Mouse (Mus musculus) heart, embryonic 10.5 days (tissue): Measurements from ENCODE around the gene Chil1. TPM values are rescaled to one million over a fixed set of nuclear protein-coding genes. Genes with fewer than 3 reads are reported as not detected.

Experiments used
- DNase-seq: peaks from one replicate; pipeline ENCODE4 v3.0.0-alpha.2; 2017; ENCODE audit warnings: low spot score
- H3K27ac ChIP-seq: fragments of 300-500 bp; sonication (generic); 2 replicates; pipeline ENCODE4 v1.5.1; 2016; ENCODE audit warnings: mild to moderate bottlenecking
- H3K27me3 ChIP-seq: fragments of 300-500 bp; sonication (generic); 2 replicates; pipeline ENCODE4 v1.6.1; 2016; ENCODE audit warnings: mild to moderate bottlenecking; ENCODE audit not compliant: poor library complexity, insufficient read depth, severe bottlenecking
- H3K36me3 ChIP-seq: fragments of 300-500 bp; sonication (generic); 2 replicates; pipeline ENCODE4 v1.6.1; 2016; ENCODE audit warnings: mild to moderate bottlenecking, moderate library complexity
- H3K4me1 ChIP-seq: fragments of 300-500 bp; sonication (generic); 2 replicates; pipeline ENCODE4 v1.6.1; 2016; ENCODE audit warnings: mild to moderate bottlenecking
- H3K4me3 ChIP-seq: fragments of 300-500 bp; sonication (generic); 2 replicates; pipeline ENCODE4 v1.5.1; 2016; ENCODE audit warnings: mild to moderate bottlenecking, moderate library complexity
- H3K9me3 ChIP-seq: fragments of 300-500 bp; sonication (generic); 2 replicates; pipeline ENCODE4 v1.6.1; 2016; ENCODE audit warnings: mild to moderate bottlenecking, moderate library complexity
- WGBS: fragments of 180-500 bp; shearing (Covaris S2); methylation state at CpG from one replicate; pipeline ENCODE4 v1.1.7; 2016; 5-methylcytosine and 5-hydroxymethylcytosine counted together
- polyA plus RNA-seq: library from polyadenylated mRNA; unstranded; fragments of >200 nt; fragmentation: Nextera tagmentation; extraction: Ambion mirVana; gene quantifications from 2 replicates; pipeline ENCODE4 v1.2.1, GENCODE M21; 2016

Chil1 gene
- polyA plus RNA-seq, 1 experiment from 2014 or later = 1.1 TPM

DNA sequence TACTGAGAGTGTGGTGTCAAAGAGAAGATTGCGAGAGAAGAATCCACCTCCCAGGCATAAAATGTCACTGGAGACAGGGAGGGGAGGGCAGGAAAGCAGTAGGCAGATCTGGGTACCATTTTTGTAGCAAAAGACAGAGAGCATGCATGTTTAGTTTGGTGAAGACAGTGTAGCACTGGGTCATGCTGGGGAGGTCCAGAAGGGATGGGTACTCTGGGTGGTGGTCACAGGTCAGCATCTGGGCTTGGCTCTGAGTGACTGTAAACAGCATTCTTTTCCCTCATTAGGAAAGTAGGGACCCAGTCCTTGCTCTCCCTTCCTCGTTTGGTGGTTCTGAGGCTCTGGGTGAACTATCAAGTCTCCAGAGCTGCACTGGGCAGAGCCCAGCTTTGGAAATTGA, 18.5 kb downstream of the Chil1 start:
- H3K9me3 ChIP-seq = no peaks in the 10 kb centered on the region
- 0 out of 2 replicates have a peak, but pooled peaks cover 2% of the 10 kb centered on the region for H3K36me3 ChIP-seq
- peaks cover 50% of the 10 kb centered on the region for H3K4me1 ChIP-seq
- WGBS = 56% methylated on average over 2 of the region's 2 CpGs
- H3K27ac ChIP-seq = peak overlapping the region; percentile 4
- no peak overlapping the region for H3K4me3 ChIP-seq
- DNase-seq = no peak
- peaks cover 13% of the 10 kb centered on the region; the same call in 1 of the 2 replicates for H3K27me3 ChIP-seq

DNA sequence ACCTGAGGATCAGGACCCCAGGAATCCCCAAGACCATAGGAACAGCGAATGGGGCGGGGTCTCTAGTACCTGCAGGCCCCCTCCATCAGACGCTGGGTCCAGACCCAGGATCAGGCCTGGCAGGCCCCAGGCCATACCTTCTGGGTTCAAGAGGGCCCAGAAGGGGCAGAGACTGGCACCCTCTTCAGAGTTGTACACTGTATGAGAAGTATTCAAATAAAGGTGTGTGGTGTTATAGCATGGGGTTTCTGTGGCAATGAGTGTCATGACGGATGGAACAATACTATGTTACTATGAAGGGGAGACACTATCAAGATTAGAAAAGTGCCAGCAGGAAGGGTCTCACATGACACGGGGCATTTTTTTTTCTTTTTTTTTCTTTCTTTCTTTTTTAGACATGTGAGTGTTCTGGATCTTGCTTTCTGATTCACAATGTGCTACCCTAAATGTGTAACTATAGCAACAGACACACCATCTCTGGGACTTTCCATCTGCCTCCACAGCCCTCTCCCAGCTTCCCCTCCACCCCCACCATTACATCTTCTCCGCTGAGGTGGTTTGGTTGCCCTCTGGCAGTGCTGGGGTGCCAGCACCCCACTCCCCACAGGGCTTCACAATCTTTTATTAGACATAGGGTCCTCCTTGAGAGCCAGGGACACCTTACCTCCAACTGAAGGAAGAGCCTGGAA, 19.2 kb downstream of the Chil1 start:
- Histone ChIP-seq H3K27ac (peak overlapping the region; percentile 56), H3K36me3 (0 out of 2 replicates have a peak, but pooled peaks cover 2% of the 10 kb centered on the region), H3K4me3 (no peak overlapping the region), H3K27me3 (peaks cover 13% of the 10 kb centered on the region; the same call in 1 of the 2 replicates), H3K4me1 (peaks cover 50% of the 10 kb centered on the region), H3K9me3 (no peaks in the 10 kb centered on the region)
- no peak for DNase-seq
- WGBS = 84% methylated on average over 6 of the region's 6 CpGs

DNA sequence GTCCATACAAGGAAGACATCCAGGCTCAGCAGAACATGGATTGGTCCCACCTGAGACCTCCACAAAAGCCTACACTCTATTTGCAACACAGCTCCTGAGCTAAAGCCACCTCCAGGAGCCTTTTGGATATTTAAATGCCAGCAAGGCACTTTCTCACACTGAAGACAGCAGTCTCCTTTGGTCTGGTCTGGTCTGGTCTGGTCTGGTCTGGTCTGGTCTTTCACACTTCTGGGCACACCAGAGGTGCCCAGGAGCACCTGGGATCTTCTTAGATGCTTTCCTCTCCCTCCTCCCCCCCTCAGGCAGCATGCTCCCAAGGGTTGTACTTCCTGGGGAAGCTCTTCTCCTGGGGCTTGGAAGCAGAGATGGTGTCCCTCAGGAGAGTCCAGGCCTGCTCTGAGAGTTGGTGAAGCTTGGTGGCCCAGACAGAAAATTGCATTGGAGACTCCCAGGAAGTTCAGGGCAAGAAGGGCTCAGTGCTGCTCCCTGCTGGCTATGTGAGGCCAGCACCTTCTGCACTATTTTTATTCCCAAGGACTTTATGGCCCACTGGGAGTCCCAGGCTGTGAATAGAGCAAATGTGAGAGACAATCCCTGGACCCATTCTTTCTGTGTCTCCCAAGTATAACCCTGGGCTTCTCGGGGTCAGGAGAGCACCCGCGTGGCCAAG, 19.9 kb downstream of the Chil1 start:
- WGBS = 38% methylated on average over 3 of the region's 3 CpGs
- Histone ChIP-seq H3K4me1 (peaks cover 50% of the 10 kb centered on the region), H3K27me3 (peaks cover 13% of the 10 kb centered on the region; the same call in 1 of the 2 replicates), H3K36me3 (0 out of 2 replicates have a peak, but pooled peaks cover 2% of the 10 kb centered on the region), H3K27ac (peak overlapping the region; percentile 56; the same call in 1 of the 2 replicates), H3K9me3 (no peaks in the 10 kb centered on the region), H3K4me3 (no peak overlapping the region)
- DNase-seq = no peak

DNA sequence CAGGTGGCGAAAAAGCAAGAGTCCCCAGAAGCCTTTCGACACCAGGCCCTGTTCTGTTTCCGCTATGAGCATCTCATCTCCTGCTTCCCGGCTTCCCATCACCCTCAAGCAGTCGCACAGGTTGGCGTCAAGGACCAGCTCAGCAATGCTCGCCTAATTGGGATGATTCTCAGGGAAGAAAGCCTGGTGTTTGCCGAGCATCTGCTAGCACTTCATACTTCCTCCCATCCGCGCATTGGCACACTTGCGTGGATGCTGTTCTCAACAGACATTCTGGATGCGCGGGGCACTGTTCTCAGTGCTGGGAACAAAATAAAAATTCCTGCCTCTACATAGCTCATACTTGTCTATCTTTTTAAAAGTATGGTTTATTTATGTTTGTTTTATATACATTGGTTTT, 22.3 kb downstream of the Chil1 start:
- 87% methylated on average over 13 of the region's 13 CpGs for WGBS

DNA sequence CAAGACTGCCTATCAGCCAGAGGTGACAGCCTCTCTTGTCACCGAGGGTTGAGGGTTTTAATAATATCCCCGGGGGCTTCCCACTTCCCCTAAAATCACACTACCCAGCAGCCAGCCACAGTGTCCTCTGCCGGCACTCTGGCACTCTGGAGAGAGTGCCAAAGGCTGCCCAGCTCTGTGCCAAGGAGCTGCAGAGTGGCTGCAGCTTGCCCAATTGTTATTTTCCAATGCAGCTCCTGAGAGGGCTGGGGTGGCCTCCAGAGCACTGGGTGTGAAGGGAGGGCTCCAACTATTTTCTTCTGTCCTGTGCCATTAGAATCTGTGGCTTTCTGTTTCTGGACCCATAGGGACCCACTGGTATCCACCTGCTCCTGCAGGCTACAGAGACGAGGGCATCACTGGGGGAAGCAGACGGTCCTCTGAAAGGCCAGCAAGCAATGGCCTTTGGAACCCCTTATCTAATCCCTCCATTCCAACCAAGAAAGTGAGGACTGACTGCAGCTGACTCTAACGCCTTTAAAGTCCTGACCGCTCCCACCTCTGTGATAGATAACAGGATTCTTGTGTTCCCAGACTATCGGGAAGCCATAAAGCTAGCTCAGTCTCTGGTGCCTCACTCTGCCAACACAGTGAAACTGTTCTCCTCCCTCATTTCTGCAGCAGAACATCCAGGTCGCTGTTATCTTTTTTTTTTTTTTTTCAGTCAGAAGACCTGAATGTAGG, 23.5 kb downstream of the Chil1 start:
- 9% methylated on average over 9 of the region's 9 CpGs for WGBS
- no peak for DNase-seq
- H3K4me3 ChIP-seq = no peak overlapping the region
- H3K27me3 ChIP-seq = 0 out of 2 replicates have a peak, but pooled peaks cover 1% of the 10 kb centered on the region
- peak overlapping the region; percentile 62 for H3K27ac ChIP-seq
- 0 out of 2 replicates have a peak, but pooled peaks cover 2% of the 10 kb centered on the region for H3K36me3 ChIP-seq
- peaks cover 64% of the 10 kb centered on the region for H3K4me1 ChIP-seq
- H3K9me3 ChIP-seq = no peaks in the 10 kb centered on the region

More for the DNA sequence above, 22.3 kb downstream of the Chil1 start:
- no peak overlapping the region for H3K4me3 ChIP-seq
- H3K36me3 ChIP-seq = 0 out of 2 replicates have a peak, but pooled peaks cover 2% of the 10 kb centered on the region
- H3K27me3 ChIP-seq = 0 out of 2 replicates have a peak, but pooled peaks cover 5% of the 10 kb centered on the region
- H3K27ac ChIP-seq = 0 out of 2 replicates have a peak overlapping the region, but pooled peaks have one; percentile 0
- H3K9me3 ChIP-seq = no peaks in the 10 kb centered on the region
- no peak for DNase-seq
- peaks cover 53% of the 10 kb centered on the region for H3K4me1 ChIP-seq

DNA sequence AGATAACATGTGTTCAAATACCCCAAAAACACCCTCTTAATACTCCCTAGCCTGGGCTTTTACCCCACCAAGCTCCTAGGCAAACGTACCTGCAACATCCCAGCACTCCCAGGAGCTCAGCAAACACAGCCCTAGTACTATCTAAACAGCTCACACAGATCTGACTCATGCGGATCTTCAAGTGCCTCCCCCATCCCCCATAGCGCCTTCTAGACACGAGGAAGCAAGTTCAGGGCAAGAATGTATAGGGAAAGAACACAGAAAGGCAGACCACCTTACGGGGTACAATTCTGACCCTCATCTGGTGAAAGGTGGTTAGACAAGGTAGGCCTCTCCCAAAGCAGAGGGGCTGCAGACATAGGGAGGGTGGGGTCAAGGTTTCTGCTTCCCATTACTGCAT, 24.1 kb downstream of the Chil1 start:
- no peak for DNase-seq
- WGBS = 22% methylated on average over 5 of the region's 5 CpGs
- 0 out of 2 replicates have a peak, but pooled peaks cover 2% of the 10 kb centered on the region for H3K36me3 ChIP-seq
- no peaks in the 10 kb centered on the region for H3K9me3 ChIP-seq
- H3K27me3 ChIP-seq = no peaks in the 10 kb centered on the region
- peak overlapping the region; percentile 69 for H3K27ac ChIP-seq
- no peak overlapping the region for H3K4me3 ChIP-seq
- H3K4me1 ChIP-seq = peaks cover 69% of the 10 kb centered on the region

DNA sequence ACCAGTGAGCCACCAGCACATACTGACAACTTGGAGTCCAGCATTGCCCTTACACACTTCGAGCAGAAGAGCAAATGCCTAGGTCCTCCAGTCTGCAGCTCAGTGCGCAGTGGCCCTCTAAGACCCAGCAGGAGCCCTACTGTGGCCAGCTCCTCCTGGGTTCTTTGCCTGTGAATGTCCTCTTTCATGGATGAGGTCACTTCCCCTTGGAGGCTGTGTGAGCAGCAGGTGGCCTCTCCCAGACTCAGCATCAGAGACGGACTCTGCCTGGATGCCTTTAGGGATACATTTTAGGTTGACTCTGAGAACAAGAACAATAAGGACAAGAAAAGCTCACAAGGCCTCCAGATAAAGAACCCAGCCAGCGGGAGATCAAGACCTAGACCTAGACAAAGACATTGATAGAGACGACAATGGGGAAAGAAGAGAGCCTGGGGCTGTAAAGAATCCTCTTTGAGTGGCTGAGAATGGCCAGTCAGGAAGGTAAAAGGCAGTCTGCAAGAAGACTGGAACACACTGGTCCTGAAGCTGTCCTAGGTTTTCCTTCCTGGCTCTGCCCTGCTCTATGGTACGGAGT, 28.3 kb downstream of the Chil1 start:
- Histone ChIP-seq H3K9me3 (no peaks in the 10 kb centered on the region), H3K4me1 (peaks cover 80% of the 10 kb centered on the region), H3K27me3 (no peaks in the 10 kb centered on the region), H3K27ac (no peak overlapping the region), H3K36me3 (no peaks in the 10 kb centered on the region), H3K4me3 (no peak overlapping the region)
- WGBS = 66% methylated on average over 6 of the region's 6 CpGs
- no peak for DNase-seq

DNA sequence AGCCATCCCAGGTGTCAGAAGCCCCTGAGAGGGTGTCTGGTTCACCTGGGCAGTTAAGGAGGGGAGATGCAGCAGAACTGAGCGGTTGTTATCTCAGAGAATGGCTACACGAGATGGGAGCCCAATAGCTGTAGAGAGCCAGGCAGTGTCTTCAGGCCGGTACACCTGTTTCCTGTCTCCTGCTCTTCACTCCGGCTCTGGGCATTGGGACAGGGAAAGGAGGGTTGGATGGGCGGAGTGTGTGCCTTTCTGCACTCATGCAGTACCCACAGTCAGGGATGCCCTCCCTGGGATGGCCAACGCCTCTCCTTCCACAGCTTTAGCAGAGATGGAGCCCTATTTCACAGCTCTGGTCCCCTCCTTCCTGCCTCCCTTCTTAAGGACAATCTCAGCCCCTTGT, 29.1 kb downstream of the Chil1 start:
- Histone ChIP-seq H3K27me3 (no peaks in the 10 kb centered on the region), H3K4me3 (no peak overlapping the region), H3K36me3 (no peaks in the 10 kb centered on the region), H3K27ac (0 out of 2 replicates have a peak overlapping the region, but pooled peaks have one; percentile 0), H3K4me1 (peaks cover 80% of the 10 kb centered on the region), H3K9me3 (no peaks in the 10 kb centered on the region)
- no peak for DNase-seq
- 60% methylated on average over 6 of the region's 6 CpGs for WGBS

DNA sequence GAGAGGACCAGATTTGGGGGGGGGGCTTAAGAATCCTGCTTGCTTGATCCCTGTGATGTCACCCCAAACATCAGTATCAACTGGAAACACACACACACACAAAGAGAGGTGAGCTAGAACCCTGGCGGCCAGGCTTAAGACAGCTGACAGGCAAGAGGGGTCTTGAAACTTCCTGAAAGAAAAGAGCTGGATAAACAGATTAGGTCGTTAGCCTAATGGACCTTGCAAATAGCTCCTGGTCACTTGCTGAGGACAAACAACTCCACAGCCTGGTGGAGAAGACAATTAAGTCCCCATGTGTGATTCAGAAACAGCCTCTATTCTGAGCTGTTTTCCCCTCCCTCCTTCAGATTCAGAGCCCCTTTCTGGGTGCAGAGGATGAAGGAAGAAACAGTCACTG, 29.7 kb downstream of the Chil1 start:
- whole genome bisulfite sequencing = 15% methylated on average over 2 of the region's 2 CpGs
- peaks cover 80% of the 10 kb centered on the region for H3K4me1 ChIP-seq

DNA sequence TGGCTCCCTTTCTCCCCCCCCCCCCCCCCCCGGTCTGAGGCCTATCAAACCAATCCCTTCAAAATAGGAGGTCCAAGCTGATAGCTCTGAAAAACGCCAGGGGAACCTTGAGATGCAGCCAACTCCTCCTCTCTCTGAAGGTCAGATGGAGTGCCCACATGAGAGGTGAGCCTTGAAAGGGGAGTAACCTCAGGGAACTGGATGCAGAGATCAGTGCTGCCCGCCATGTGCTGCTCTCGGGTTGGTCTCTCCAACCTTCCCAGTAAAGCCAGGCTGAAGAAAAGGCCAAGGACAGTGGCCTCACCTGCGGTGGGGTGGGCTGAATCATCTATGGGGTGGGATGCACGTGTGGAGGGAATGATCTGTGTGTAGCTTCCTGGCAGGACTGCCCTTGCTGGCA, 30.4 kb downstream of the Chil1 start:
- H3K36me3 ChIP-seq = no peaks in the 10 kb centered on the region
- no peak overlapping the region for H3K4me3 ChIP-seq
- WGBS = 65% methylated on average over 6 of the region's 6 CpGs
- DNase-seq = no peak
- no peaks in the 10 kb centered on the region for H3K9me3 ChIP-seq
- no peaks in the 10 kb centered on the region for H3K27me3 ChIP-seq
- peaks cover 83% of the 10 kb centered on the region for H3K4me1 ChIP-seq
- H3K27ac ChIP-seq = 0 out of 2 replicates have a peak overlapping the region, but pooled peaks have one; percentile 47

More for the DNA sequence above, 29.7 kb downstream of the Chil1 start:
- Histone ChIP-seq H3K27ac (no peak overlapping the region), H3K9me3 (no peaks in the 10 kb centered on the region), H3K27me3 (no peaks in the 10 kb centered on the region), H3K36me3 (no peaks in the 10 kb centered on the region), H3K4me3 (no peak overlapping the region)
- no peak for DNase-seq

DNA sequence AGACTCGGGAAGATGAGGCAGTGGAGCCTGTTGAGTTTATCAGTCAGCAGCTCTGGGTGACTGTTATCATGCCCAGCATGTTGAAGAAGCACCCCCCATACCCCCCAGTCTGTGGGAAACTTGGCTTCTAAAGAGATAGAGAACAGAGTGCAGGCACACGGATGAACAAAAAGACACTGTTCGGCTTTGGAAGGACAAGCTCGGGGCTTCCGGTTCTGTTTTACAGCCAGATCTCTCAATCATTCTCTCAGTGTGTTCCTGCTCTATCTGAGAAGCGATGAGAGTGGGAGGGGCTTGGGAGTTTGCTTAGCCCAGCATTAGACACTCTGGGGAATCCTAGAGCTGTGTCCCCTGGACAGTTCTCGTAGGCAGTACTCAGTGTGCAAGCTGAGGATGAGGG, 31.4 kb downstream of the Chil1 start:
- WGBS = 34% methylated on average over 7 of the region's 7 CpGs
- H3K9me3 ChIP-seq = no peaks in the 10 kb centered on the region
- peaks cover 86% of the 10 kb centered on the region for H3K4me1 ChIP-seq
- 0 out of 2 replicates have a peak, but pooled peaks cover 5% of the 10 kb centered on the region for H3K27me3 ChIP-seq
- no peak overlapping the region for H3K4me3 ChIP-seq
- peak overlapping the region; percentile 47; the same call in 1 of the 2 replicates for H3K27ac ChIP-seq
- no peak for DNase-seq
- H3K36me3 ChIP-seq = no peaks in the 10 kb centered on the region

DNA sequence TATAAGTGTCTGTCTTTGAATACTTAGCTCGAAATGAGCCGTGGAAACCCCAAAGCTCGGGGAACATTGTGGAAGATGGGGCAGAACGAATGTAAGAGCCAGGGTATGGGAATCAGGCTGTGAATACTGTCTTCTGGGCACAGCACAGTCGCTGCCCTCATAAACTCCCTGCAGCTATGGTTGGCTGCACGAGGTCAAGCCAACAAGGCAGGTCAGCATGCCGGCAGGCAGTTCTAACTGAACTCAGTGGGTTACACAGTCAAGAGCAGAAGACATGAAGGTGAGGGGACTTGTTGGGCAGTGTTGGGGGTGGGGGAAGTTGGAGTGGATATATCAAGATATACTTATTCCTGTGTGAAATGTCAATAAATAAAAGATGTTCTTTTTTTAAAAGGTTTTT, 33.1 kb downstream of the Chil1 start:
- peaks cover 10% of the 10 kb centered on the region; the same call in 1 of the 2 replicates for H3K27me3 ChIP-seq
- no peaks in the 10 kb centered on the region for H3K36me3 ChIP-seq
- WGBS = 73% methylated on average over 7 of the region's 7 CpGs
- no peak overlapping the region for H3K27ac ChIP-seq
- no peak overlapping the region for H3K4me3 ChIP-seq
- peaks cover 71% of the 10 kb centered on the region for H3K4me1 ChIP-seq
- H3K9me3 ChIP-seq = no peaks in the 10 kb centered on the region
- no peak for DNase-seq
